Mouse (Mus musculus): ENCODE measurements around the gene Gm30737. TPM values are rescaled to one million over a fixed set of nuclear protein-coding genes. Genes with fewer than 3 reads are reported as not detected.
"Not testable (repeated sequence)": the region's sequence is repeated elsewhere in the genome, so short reads cannot be mapped to it uniquely, and the experiment has no call there.

Gene Gm30737
- polyA plus RNA-seq (2015; fragmentation: Nextera tagmentation; extraction: Ambion mirVana) = not detected in 2 replicates

DNA sequence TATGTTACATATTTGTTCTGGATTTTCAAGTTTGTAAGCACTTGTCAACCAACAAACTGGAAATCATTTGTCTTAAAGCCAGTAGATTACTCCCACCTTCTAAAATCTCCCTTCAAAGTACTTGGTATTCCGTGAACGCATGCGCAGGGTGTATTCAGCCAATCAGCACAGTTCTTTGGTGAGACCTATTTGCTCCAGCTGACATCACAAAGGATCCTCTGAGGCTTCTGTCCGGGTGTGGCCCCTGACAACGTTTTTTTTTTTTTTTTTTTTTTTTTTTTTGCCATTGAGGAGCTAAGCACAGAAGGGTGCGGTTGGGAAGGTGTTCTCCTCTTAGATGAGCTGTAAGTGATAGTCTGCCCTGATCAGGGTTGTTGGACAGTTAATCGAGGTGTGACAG, at the start of gene Gm30737:
TSS of gene Gm30737 (plus strand) at position 301 of the 400 bp plus-strand sequence.
- not testable (repeated sequence) for H3K4me1 ChIP-seq (replicated peaks); H3K4me3 ChIP-seq; ATAC-seq (ENCODE audit: low FRiP score); H3K27ac ChIP-seq; H3K4me2 ChIP-seq; H3K27me3 ChIP-seq; H3K9me3 ChIP-seq; H3K9ac ChIP-seq; H3K36me3 ChIP-seq
- no CpG with 5 or more reads among the region's 7 CpGs for WGBS

All from hindbrain, embryonic 13.5 days (tissue).